Comparison of ENCODE assay signal across 8 mouse cellular contexts in the genomic region with DNA sequence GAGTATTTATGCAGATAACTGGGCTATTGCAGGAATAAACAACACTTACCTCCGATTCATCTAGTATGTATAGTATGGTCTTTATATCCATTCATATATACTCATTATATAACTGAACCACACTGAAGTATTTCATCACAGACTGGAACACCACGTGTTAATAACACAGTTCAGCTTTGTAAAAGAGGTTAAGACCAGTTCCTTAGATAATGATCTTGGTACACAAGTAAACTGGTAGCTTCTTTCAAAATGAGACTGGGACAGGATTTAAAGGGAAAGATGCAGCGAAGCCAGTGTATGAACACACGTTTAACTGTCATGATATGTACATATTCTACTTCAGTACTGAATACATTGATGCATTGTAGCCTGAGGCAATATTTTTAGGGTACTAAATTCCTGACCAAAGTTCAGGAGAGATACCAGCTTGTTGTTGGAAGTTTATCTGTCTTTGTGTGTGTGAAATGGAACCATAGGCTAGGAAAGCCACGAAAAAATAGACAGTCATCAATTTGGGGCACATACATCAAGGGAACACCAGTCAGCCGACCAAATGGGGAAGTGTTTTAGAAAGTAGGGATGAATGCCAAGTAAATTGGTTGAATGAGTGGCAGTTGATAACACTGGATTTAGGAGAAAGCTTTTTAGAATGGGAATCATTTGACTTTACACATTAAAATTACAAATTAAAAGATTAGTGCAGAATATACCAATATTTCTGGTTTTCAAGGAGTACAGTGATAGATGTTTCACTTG. TPM values are rescaled to one million over a fixed set of nuclear protein-coding genes. Genes with fewer than 3 reads are reported as not detected.
A peak's percentile ranks its signal among the peaks of the same experiment; 100 is the strongest.
DNase-seq lines count a peak whose midpoint lies in the region; ATAC-seq lines count a peak whose summit lies in the region.

No protein-coding gene starts in this region.

- H3K4me3 ChIP-seq in neural tube, embryonic 11.5 days (ENCODE audit: low read depth, low read length), result peak overlapping the region; percentile 79
- H3K4me3 ChIP-seq in embryonic facial prominence, embryonic 13.5 days, result peak overlapping the region; percentile 96
- peak overlapping the region; percentile 92 for H3K4me3 ChIP-seq in limb, embryonic 12.5 days (replicated peaks)
- peak overlapping the region; percentile 71 for H3K4me3 ChIP-seq in stomach, embryonic 16.5 days (replicated peaks; ENCODE audit: low read length)

- WGBS in neural tube, embryonic 11.5 days, result 52% methylated on average over 6 of the region's 6 CpGs
- WGBS in embryonic facial prominence, embryonic 13.5 days, result 44% methylated on average over 6 of the region's 6 CpGs
- WGBS in limb, embryonic 12.5 days, result 44% methylated on average over 6 of the region's 6 CpGs
- 32% methylated on average over 6 of the region's 6 CpGs for WGBS in stomach, embryonic 16.5 days

- H3K4me1 ChIP-seq in neural tube, embryonic 11.5 days (ENCODE audit: control insufficient read depth, insufficient read depth, low read length), result peaks cover 10% of the 10 kb centered on the region; the same call in 1 of the 2 replicates
- peaks cover 9% of the 10 kb centered on the region for H3K4me1 ChIP-seq in embryonic facial prominence, embryonic 13.5 days
- peaks cover 10% of the 10 kb centered on the region for H3K4me1 ChIP-seq in limb, embryonic 12.5 days (replicated peaks)
- H3K4me1 ChIP-seq in stomach, embryonic 16.5 days (ENCODE audit: control insufficient read depth, insufficient read depth, low read length), result peaks cover 7% of the 10 kb centered on the region

- no peak overlapping the region for H3K27ac ChIP-seq in neural tube, embryonic 11.5 days (ENCODE audit: low read depth, low read length)
- peak overlapping the region; percentile 86; the same call in 1 of the 2 replicates for H3K27ac ChIP-seq in embryonic facial prominence, embryonic 13.5 days
- 0 out of 2 replicates have a peak overlapping the region, but pooled peaks have one; percentile 89 for H3K27ac ChIP-seq in limb, embryonic 12.5 days
- H3K27ac ChIP-seq in stomach, embryonic 16.5 days (ENCODE audit: low read length), result peak overlapping the region; percentile 93; the same call in 1 of the 2 replicates

- no peaks in the 10 kb centered on the region for H3K9me3 ChIP-seq in neural tube, embryonic 11.5 days (ENCODE audit: control insufficient read depth, low read length)
- H3K9me3 ChIP-seq in embryonic facial prominence, embryonic 13.5 days, result no peaks in the 10 kb centered on the region
- H3K9me3 ChIP-seq in limb, embryonic 12.5 days, result no peaks in the 10 kb centered on the region
- no peaks in the 10 kb centered on the region for H3K9me3 ChIP-seq in stomach, embryonic 16.5 days (replicated peaks; ENCODE audit: control insufficient read depth, low read length)

- peak overlapping the region; percentile 84 for H3K4me2 ChIP-seq in neural tube, embryonic 11.5 days (ENCODE audit: low read depth)
- peak overlapping the region; percentile 71 for H3K4me2 ChIP-seq in embryonic facial prominence, embryonic 13.5 days
- H3K4me2 ChIP-seq in limb, embryonic 12.5 days, result peak overlapping the region; percentile 81
- peak overlapping the region; percentile 77 for H3K4me2 ChIP-seq in stomach, embryonic 16.5 days (ENCODE audit: low read depth, low read length)

- H3K9ac ChIP-seq in neural tube, embryonic 11.5 days (ENCODE audit: low read length), result peak overlapping the region; percentile 94
- H3K9ac ChIP-seq in embryonic facial prominence, embryonic 13.5 days, result peak overlapping the region; percentile 99
- peak overlapping the region; percentile 94 for H3K9ac ChIP-seq in limb, embryonic 12.5 days (replicated peaks)
- H3K9ac ChIP-seq in stomach, embryonic 16.5 days (ENCODE audit: low read length), result peak overlapping the region; percentile 87

- no peak for DNase-seq in neural tube, embryonic 11.5 days (ENCODE audit: low spot score)
- DNase-seq in neural tube, embryonic 10.5 days (ENCODE audit: extremely low spot score, low spot score), result no peak
- no peak for DNase-seq in B cell, adult 2 months
- no peak for DNase-seq in spleen, adult 12 weeks (ENCODE audit: low spot score)
- no peak for DNase-seq in c-Kit-positive CD71-positive TER-119-positive erythroid progenitor cells, embryonic 14.5 days (ENCODE audit: low spot score)

- H3K36me3 ChIP-seq in neural tube, embryonic 11.5 days (ENCODE audit: control insufficient read depth, insufficient read depth, low read length), result no peaks in the 10 kb centered on the region
- H3K36me3 ChIP-seq in embryonic facial prominence, embryonic 13.5 days, result peaks cover 10% of the 10 kb centered on the region; the same call in 1 of the 2 replicates
- peaks cover 16% of the 10 kb centered on the region for H3K36me3 ChIP-seq in limb, embryonic 12.5 days
- no peaks in the 10 kb centered on the region for H3K36me3 ChIP-seq in stomach, embryonic 16.5 days (ENCODE audit: control insufficient read depth, insufficient read depth, low read length)

- no peaks in the 10 kb centered on the region for H3K27me3 ChIP-seq in neural tube, embryonic 11.5 days (ENCODE audit: control insufficient read depth, insufficient read depth, low read length)
- H3K27me3 ChIP-seq in embryonic facial prominence, embryonic 13.5 days, result no peaks in the 10 kb centered on the region
- no peaks in the 10 kb centered on the region for H3K27me3 ChIP-seq in limb, embryonic 12.5 days
- H3K27me3 ChIP-seq in stomach, embryonic 16.5 days (ENCODE audit: control insufficient read depth, insufficient read depth, low read length), result no peaks in the 10 kb centered on the region

- 0 out of 2 replicates have a peak, but pooled peaks have one; percentile 7 for ATAC-seq in neural tube, embryonic 11.5 days (ENCODE audit: insufficient read depth, low FRiP score, low TSS enrichment)
- ATAC-seq in embryonic facial prominence, embryonic 13.5 days (ENCODE audit: insufficient number of reproducible peaks, insufficient read depth, low FRiP score, low TSS enrichment, low read depth), result no peak
- ATAC-seq in limb, embryonic 12.5 days (ENCODE audit: insufficient number of reproducible peaks, insufficient read depth, low FRiP score, low TSS enrichment, low read depth), result no peak
- ATAC-seq in stomach, embryonic 16.5 days (ENCODE audit: insufficient read depth, low FRiP score), result no peak

RNA-seq across cellular contexts. Expression of gene Chordc1, which starts 1.3 kb away (rescaled TPM):
- 134 and 139 TPM in 2 replicates for polyA plus RNA-seq in neural tube, embryonic 11.5 days (2014; fragmentation: Nextera tagmentation; extraction: Ambion mirVana)
- 112 and 128 TPM in 2 replicates for polyA plus RNA-seq in embryonic facial prominence, embryonic 13.5 days (2015; fragmentation: Nextera tagmentation; extraction: Ambion mirVana)
- polyA plus RNA-seq in limb, embryonic 12.5 days (2016; fragmentation: Nextera tagmentation; extraction: Ambion mirVana), result 132 and 140 TPM in 2 replicates
- 96.4 and 97.3 TPM in 2 replicates for polyA plus RNA-seq in stomach, embryonic 16.5 days (2015; fragmentation: Nextera tagmentation; extraction: Ambion mirVana)
